20 mouse cellular contexts compared by ENCODE assay signal in genomic region chr1:137334137-137334536, GRCm38 (mm10).
DNase-seq lines count a peak whose midpoint lies in the region; ATAC-seq and TF ChIP-seq lines count a peak whose summit lies in the region.
"Had no signal": no experiment of that assay in that cellular context is flagged by ENCODE, and none has a peak within 500 bp of the region (broad histone marks: within the 10 kb centered on the region; RNA-seq: fewer than 3 reads in every experiment).

No protein-coding gene starts in this region.

- 91% methylated on average over 2 of the region's 2 CpGs for WGBS in hindbrain, postnatal 0 days
- 83% methylated on average over 2 of the region's 2 CpGs for WGBS in hindbrain, embryonic 10.5 days
- WGBS in lung, adult 2 months: 92% methylated on average over 2 of the region's 2 CpGs

- no peaks in the 10 kb centered on the region for H3K9me3 ChIP-seq in hindbrain, postnatal 0 days (ENCODE audit: low read length)
- H3K9me3 ChIP-seq in hindbrain, embryonic 10.5 days: no peaks in the 10 kb centered on the region
- H3K9me3 ChIP-seq in E14TG2a.4 (ENCODE audit: low read length) (no peaks in the 10 kb centered on the region), ES-E14 (ENCODE audit: control insufficient read depth, insufficient read depth, low read depth, low read length) (no peaks in the 10 kb centered on the region)
- H3K9me3 ChIP-seq: embryonic facial prominence, embryonic 13.5 days; forebrain, embryonic 10.5 days; limb, embryonic 12.5 days; midbrain, embryonic 15.5 days; neural tube, embryonic 13.5 days had no signal

- H3K4me3 ChIP-seq in hindbrain, postnatal 0 days (ENCODE audit: low read length): no peak overlapping the region
- H3K4me3 ChIP-seq in hindbrain, embryonic 10.5 days: no peak overlapping the region
- H3K4me3 ChIP-seq in lung, adult 2 months (replicated peaks; ENCODE audit: extremely low read depth, low read depth, low read length): no peak overlapping the region
- H3K4me3 ChIP-seq in E14TG2a.4 (replicated peaks; ENCODE audit: low read length): no peak overlapping the region
- no peak overlapping the region for H3K4me3 ChIP-seq in ES-E14 (ENCODE audit: insufficient read depth in 1 of 2, low read depth in 1 of 2, low read length in 2 of 2, poor library complexity in 1 of 2, severe bottlenecking in 1 of 2)
- H3K4me3 ChIP-seq: embryonic facial prominence, embryonic 13.5 days; forebrain, embryonic 10.5 days; limb, embryonic 12.5 days; midbrain, embryonic 15.5 days; neural tube, embryonic 13.5 days had no signal

- no peaks in the 10 kb centered on the region for H3K36me3 ChIP-seq in hindbrain, postnatal 0 days (ENCODE audit: insufficient read depth, low read length)
- no peaks in the 10 kb centered on the region for H3K36me3 ChIP-seq in hindbrain, embryonic 10.5 days
- no peaks in the 10 kb centered on the region for H3K36me3 ChIP-seq in E14TG2a.4 (ENCODE audit: insufficient read depth, low read length)
- no peaks in the 10 kb centered on the region for H3K36me3 ChIP-seq in ES-E14 (ENCODE audit: control insufficient read depth, insufficient read depth, low read length, poor library complexity, severe bottlenecking)
- H3K36me3 ChIP-seq: embryonic facial prominence, embryonic 13.5 days; forebrain, embryonic 10.5 days; limb, embryonic 12.5 days; midbrain, embryonic 15.5 days; neural tube, embryonic 13.5 days had no signal

- TF ChIP-seq CTCF in hindbrain, postnatal 0 days (IDR thresholded peaks at IDR 0.05; ENCODE audit: low read depth): peak; percentile 49
- TF ChIP-seq CTCF in lung, adult 2 months (IDR thresholded peaks at IDR 0.05; ENCODE audit: insufficient read depth, low read length): peak; percentile 35
- TF ChIP-seq CTCF in E14TG2a.4 (conservative IDR thresholded peaks at IDR 0.05; ENCODE audit: low read length): peak; percentile 54

- H3K4me2 ChIP-seq in hindbrain, postnatal 0 days (ENCODE audit: low read depth, low read length): no peak overlapping the region
- H3K4me2 ChIP-seq: embryonic facial prominence, embryonic 13.5 days; limb, embryonic 12.5 days; midbrain, embryonic 15.5 days; neural tube, embryonic 13.5 days had no signal

- no peaks in the 10 kb centered on the region for H3K4me1 ChIP-seq in hindbrain, postnatal 0 days (ENCODE audit: insufficient read depth, low read length)
- no peaks in the 10 kb centered on the region for H3K4me1 ChIP-seq in hindbrain, embryonic 10.5 days (replicated peaks)
- H3K4me1 ChIP-seq in lung, adult 2 months (ENCODE audit: control insufficient read depth, insufficient read depth, low read length): no peaks in the 10 kb centered on the region
- no peaks in the 10 kb centered on the region for H3K4me1 ChIP-seq in E14TG2a.4 (replicated peaks; ENCODE audit: low read depth, low read length)
- no peaks in the 10 kb centered on the region for H3K4me1 ChIP-seq in ES-E14 (ENCODE audit: control insufficient read depth in 2 of 2, insufficient read depth in 2 of 2, low read length in 2 of 2, poor library complexity in 1 of 2)
- H3K4me1 ChIP-seq: forebrain, embryonic 10.5 days had no signal

- in situ Hi-C loops in ES-E14 (cut with MboI; ENCODE audit: low sequenced_read_pairs in 2 of 2, unreplicated experiment in 2 of 2): no loop called here

- no peaks in the 10 kb centered on the region for H3K27me3 ChIP-seq in hindbrain, postnatal 0 days (ENCODE audit: insufficient read depth, low read length)
- no peaks in the 10 kb centered on the region for H3K27me3 ChIP-seq in hindbrain, embryonic 10.5 days (ENCODE audit: insufficient read depth, poor library complexity, severe bottlenecking)
- H3K27me3 ChIP-seq in E14TG2a.4 (ENCODE audit: insufficient read depth, low read length): no peaks in the 10 kb centered on the region
- H3K27me3 ChIP-seq: embryonic facial prominence, embryonic 13.5 days; limb, embryonic 12.5 days; midbrain, embryonic 15.5 days; neural tube, embryonic 13.5 days had no signal

- no peak for ATAC-seq in hindbrain, postnatal 0 days
- ATAC-seq: CD4-positive, CD25-positive, alpha-beta regulatory T cell, adult 4 months; hindbrain, embryonic 16.5 days; midbrain, embryonic 15.5 days had no signal

- DNase-seq in hindbrain, postnatal 0 days (ENCODE audit: low spot score): no peak
- no peak for DNase-seq in hindbrain, embryonic 10.5 days (ENCODE audit: low spot score)
- DNase-seq in lung, adult 2 months: no peak
- DNase-seq in lung, postnatal 25 days (ENCODE audit: low spot score): no peak
- peak; percentile 8 for DNase-seq in ES-E14 (ENCODE audit: low read depth, low spot score)
- DNase-seq in layer of hippocampus, adult 9-10 months (ENCODE audit: low spot score): no peak
- DNase-seq: adrenal gland, adult 8-10 months; heart, adult 11 months; heart, postnatal 14 days; kidney, postnatal 14 days; spleen, adult 18-20 months had no signal

- no peak overlapping the region for H3K27ac ChIP-seq in hindbrain, postnatal 0 days
- H3K27ac ChIP-seq in hindbrain, embryonic 10.5 days: no peak overlapping the region
- no peak overlapping the region for H3K27ac ChIP-seq in ES-E14 (ENCODE audit: insufficient read depth, low read depth, low read length, poor library complexity, severe bottlenecking)
- H3K27ac ChIP-seq: embryonic facial prominence, embryonic 13.5 days; forebrain, embryonic 10.5 days; limb, embryonic 12.5 days; macrophage; midbrain, embryonic 15.5 days; neural tube, embryonic 13.5 days had no signal

- no peak for TF ChIP-seq POLR2A in lung, adult 2 months (IDR thresholded peaks at IDR 0.05; ENCODE audit: borderline replicate concordance, extremely low read depth, low read depth, low read length)

- H3K9ac ChIP-seq in hindbrain, postnatal 0 days (replicated peaks; ENCODE audit: low read length): no peak overlapping the region
- no peak overlapping the region for H3K9ac ChIP-seq in ES-E14 (ENCODE audit: insufficient read depth, low read depth, low read length, poor library complexity, severe bottlenecking)
- H3K9ac ChIP-seq: embryonic facial prominence, embryonic 13.5 days; limb, embryonic 12.5 days; midbrain, embryonic 15.5 days; neural tube, embryonic 13.5 days had no signal

TF ChIP-seq in ES-E14, 5 proteins besides CTCF, POLR2A, EP300 and RAD21:
- no peak for TF ChIP-seq CHD2 (IDR thresholded peaks at IDR 0.05; ENCODE audit: low read depth, low read length)
- TF ChIP-seq MAFK (IDR thresholded peaks at IDR 0.05; ENCODE audit: insufficient read depth, low read depth, low read length): no peak
- 0 out of 2 replicates have a peak, but pooled peaks have one; percentile 37 for TF ChIP-seq ZC3H11A (IDR thresholded peaks at IDR 0.05; ENCODE audit: borderline replicate concordance, low read depth, low read length)
